Mouse (Mus musculus) limb, embryonic 10.5 days (tissue): ENCODE results near the gene Scarf1. TPM values are rescaled to one million over a fixed set of nuclear protein-coding genes. Genes with fewer than 3 reads are reported as not detected.

Source experiments
- DNase-seq: peaks from one replicate; pipeline ENCODE4 v3.0.0-alpha.2; 2017; ENCODE audit warnings: low spot score
- H3K27ac ChIP-seq: fragments of 300-500 bp; sonication (generic); 2 replicates; pipeline ENCODE4 v1.5.1; 2016; ENCODE audit warnings: mild to moderate bottlenecking
- H3K27me3 ChIP-seq: fragments of 300-500 bp; sonication (generic); 2 replicates; pipeline ENCODE4 v1.6.1; 2016; ENCODE audit warnings: low read depth, mild to moderate bottlenecking; ENCODE audit not compliant: poor library complexity, severe bottlenecking
- H3K36me3 ChIP-seq: fragments of 300-500 bp; sonication (generic); 2 replicates; pipeline ENCODE4 v1.6.1; 2016; ENCODE audit warnings: mild to moderate bottlenecking, moderate library complexity
- H3K4me1 ChIP-seq: fragments of 300-500 bp; sonication (generic); 2 replicates; pipeline ENCODE4 v1.6.1; 2016
- H3K4me3 ChIP-seq: fragments of 300-500 bp; sonication (generic); 2 replicates; pipeline ENCODE4 v1.5.1; 2016; ENCODE audit warnings: mild to moderate bottlenecking, moderate library complexity
- H3K9me3 ChIP-seq: fragments of 300-500 bp; sonication (generic); replicated peaks from 2 replicates; pipeline ENCODE4 v1.6.1; 2016; ENCODE audit warnings: mild to moderate bottlenecking
- WGBS: fragments of 180-500 bp; shearing (Covaris S2); methylation state at CpG from one replicate; pipeline ENCODE4 v1.1.7; 2016; 5-methylcytosine and 5-hydroxymethylcytosine counted together
- polyA plus RNA-seq: library from polyadenylated mRNA; unstranded; fragments of >200 nt; fragmentation: Nextera tagmentation; extraction: Ambion mirVana; gene quantifications from 2 replicates; pipeline ENCODE4 v1.2.1, GENCODE M21; 2016

Scarf1 gene
- polyA plus RNA-seq, 1 experiment from 2014 or later, result 7.0 TPM

GRCm38 (mm10) chr11:75563851-75564548, 50.7 kb downstream of the Scarf1 start:
- H3K4me3 ChIP-seq, result no peak overlapping the region
- 75% methylated on average over 18 of the region's 18 CpGs for WGBS
- H3K4me1 ChIP-seq, result peaks cover 18% of the 10 kb centered on the region
- no peaks in the 10 kb centered on the region for H3K27me3 ChIP-seq
- H3K36me3 ChIP-seq, result peaks cover 15% of the 10 kb centered on the region; the same call in 1 of the 2 replicates
- no peak for DNase-seq
- no peak overlapping the region for H3K27ac ChIP-seq
- H3K9me3 ChIP-seq, result no peaks in the 10 kb centered on the region

- WGBS, result 50% methylated on average over 2 of the region's 2 CpGs
- no peak for DNase-seq
- H3K4me3 ChIP-seq, result no peak overlapping the region
- H3K4me1 ChIP-seq, result peaks cover 12% of the 10 kb centered on the region
- no peaks in the 10 kb centered on the region for H3K9me3 ChIP-seq
- H3K27ac ChIP-seq, result peak overlapping the region; percentile 42; the same call in 1 of the 2 replicates
- peaks cover 15% of the 10 kb centered on the region; the same call in 1 of the 2 replicates for H3K36me3 ChIP-seq
- H3K27me3 ChIP-seq, result no peaks in the 10 kb centered on the region
These were observed 52.5 kb downstream of the Scarf1 start for GRCm38 (mm10) chr11:75565849-75566248.

GRCm38 (mm10) chr11:75566276-75567196, 53.2 kb downstream of the Scarf1 start:
- no peak for DNase-seq
- peaks cover 13% of the 10 kb centered on the region for H3K4me1 ChIP-seq
- no peaks in the 10 kb centered on the region for H3K27me3 ChIP-seq
- 82% methylated on average over 13 of the region's 13 CpGs for WGBS
- H3K4me3 ChIP-seq, result no peak overlapping the region
- peak overlapping the region; percentile 42; the same call in 1 of the 2 replicates for H3K27ac ChIP-seq
- no peaks in the 10 kb centered on the region for H3K9me3 ChIP-seq
- H3K36me3 ChIP-seq, result peaks cover 15% of the 10 kb centered on the region; the same call in 1 of the 2 replicates

- Histone ChIP-seq H3K27ac (no peak overlapping the region), H3K9me3 (no peaks in the 10 kb centered on the region), H3K36me3 (peaks cover 15% of the 10 kb centered on the region; the same call in 1 of the 2 replicates), H3K27me3 (no peaks in the 10 kb centered on the region), H3K4me3 (no peak overlapping the region), H3K4me1 (peaks cover 23% of the 10 kb centered on the region)
- no peak for DNase-seq
- WGBS, result 72% methylated on average over 9 of the region's 9 CpGs
These were observed 54.2 kb downstream of the Scarf1 start for GRCm38 (mm10) chr11:75567346-75568114.

GRCm38 (mm10) chr11:75568115-75568511, 54.8 kb downstream of the Scarf1 start:
- Histone ChIP-seq H3K4me1 (peaks cover 29% of the 10 kb centered on the region), H3K4me3 (no peak overlapping the region), H3K27me3 (no peaks in the 10 kb centered on the region), H3K36me3 (peaks cover 10% of the 10 kb centered on the region; the same call in 1 of the 2 replicates), H3K27ac (no peak overlapping the region), H3K9me3 (no peaks in the 10 kb centered on the region)
- no peak for DNase-seq
- whole genome bisulfite sequencing, result 90% methylated on average over 6 of the region's 6 CpGs

GRCm38 (mm10) chr11:75568962-75569361, 55.6 kb downstream of the Scarf1 start:
- no peak overlapping the region for H3K4me3 ChIP-seq
- no peaks in the 10 kb centered on the region for H3K9me3 ChIP-seq
- peaks cover 3% of the 10 kb centered on the region; the same call in 1 of the 2 replicates for H3K36me3 ChIP-seq
- DNase-seq, result no peak
- H3K4me1 ChIP-seq, result peaks cover 31% of the 10 kb centered on the region
- no peak overlapping the region for H3K27ac ChIP-seq
- H3K27me3 ChIP-seq, result no peaks in the 10 kb centered on the region
- 93% methylated on average over 12 of the region's 12 CpGs for WGBS

DNA sequence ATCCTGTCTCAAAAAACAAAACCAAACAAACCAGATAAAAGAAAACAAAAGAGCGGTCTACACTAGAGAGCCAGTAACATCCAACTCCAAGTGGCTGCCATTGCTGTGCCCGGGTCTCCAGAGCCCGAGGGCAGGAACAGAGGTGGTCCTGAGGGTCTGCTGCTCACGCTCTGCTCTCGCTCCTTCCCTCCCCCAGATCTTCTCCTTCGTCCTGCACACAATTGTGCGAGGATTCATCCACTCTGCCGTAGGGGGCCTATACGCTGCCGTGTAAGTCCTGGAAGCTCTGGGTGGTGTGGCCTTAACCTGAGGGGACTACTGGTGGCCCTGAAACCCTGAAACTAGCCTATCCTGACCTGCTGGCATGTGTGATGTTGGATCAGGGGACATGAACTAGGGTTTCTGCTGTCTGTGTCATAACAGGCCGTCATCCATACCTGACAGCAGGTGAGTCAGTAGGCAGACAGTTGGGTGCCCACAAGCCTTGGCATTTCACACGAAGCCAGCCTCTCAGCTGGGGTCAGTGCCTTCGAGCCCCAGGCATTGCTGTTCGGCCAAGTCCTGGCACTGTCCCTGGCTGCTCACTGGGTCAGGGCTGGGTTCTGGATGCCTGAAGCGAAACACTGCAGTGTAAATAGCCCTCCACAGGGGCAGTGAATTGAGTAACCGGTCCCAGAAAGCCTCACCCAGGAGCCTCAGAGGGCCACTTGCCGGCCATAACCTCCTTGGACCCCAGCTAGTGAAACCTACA, 57.2 kb downstream of the Scarf1 start:
- Histone ChIP-seq H3K4me1 (peaks cover 29% of the 10 kb centered on the region), H3K36me3 (peaks cover 3% of the 10 kb centered on the region; the same call in 1 of the 2 replicates), H3K4me3 (no peak overlapping the region), H3K27me3 (no peaks in the 10 kb centered on the region), H3K27ac (0 out of 2 replicates have a peak overlapping the region, but pooled peaks have one; percentile 19), H3K9me3 (no peaks in the 10 kb centered on the region)
- no peak for DNase-seq
- 90% methylated on average over 17 of the region's 17 CpGs for whole genome bisulfite sequencing

- Histone ChIP-seq H3K9me3 (no peaks in the 10 kb centered on the region), H3K4me1 (peaks cover 23% of the 10 kb centered on the region), H3K27me3 (no peaks in the 10 kb centered on the region), H3K27ac (peak overlapping the region; percentile 87; the same call in 1 of the 2 replicates), H3K36me3 (no peaks in the 10 kb centered on the region; the same call in 1 of the 2 replicates), H3K4me3 (no peak overlapping the region)
- no peak for DNase-seq
- 72% methylated on average over 13 of the region's 14 CpGs for WGBS
These were observed 58.0 kb downstream of the Scarf1 start for GRCm38 (mm10) chr11:75571126-75571990.

- no peaks in the 10 kb centered on the region; the same call in 1 of the 2 replicates for H3K36me3 ChIP-seq
- 15% methylated on average over 10 of the region's 10 CpGs for WGBS
- H3K9me3 ChIP-seq, result no peaks in the 10 kb centered on the region
- peak overlapping the region; percentile 16; the same call in 1 of the 2 replicates for H3K4me3 ChIP-seq
- DNase-seq, result peak; percentile 45
- H3K27ac ChIP-seq, result peak overlapping the region; percentile 87
- no peaks in the 10 kb centered on the region for H3K27me3 ChIP-seq
- peaks cover 26% of the 10 kb centered on the region for H3K4me1 ChIP-seq
These were observed 59.0 kb downstream of the Scarf1 start for GRCm38 (mm10) chr11:75572301-75572791.

- Histone ChIP-seq H3K27me3 (no peaks in the 10 kb centered on the region), H3K9me3 (no peaks in the 10 kb centered on the region), H3K36me3 (no peaks in the 10 kb centered on the region; the same call in 1 of the 2 replicates), H3K27ac (peak overlapping the region; percentile 87), H3K4me1 (peaks cover 29% of the 10 kb centered on the region), H3K4me3 (peak overlapping the region; percentile 16)
- peak; percentile 98 for DNase-seq
- 18% methylated on average over 12 of the region's 12 CpGs for WGBS
These were observed 59.7 kb downstream of the Scarf1 start for GRCm38 (mm10) chr11:75572854-75573650.
